Mouse (Mus musculus) embryonic stem cell, embryonic (primary cell): ENCODE data around the gene Kdm5c.

ENCODE experiments used
- CTCF ChIA-PET, 4 experiments: fragments of 300-600 bp in 2 of 4; fragments of 350-600 bp in 2 of 4; sonication (Branson Sonifier 250); formaldehyde crosslinking; loops; one replicate each; lab custom pipeline; 2022; ENCODE audit warnings: inconsistent platforms in 2 of 4; lab: Charles Lee
- POLR2A ChIA-PET, 4 experiments: fragments of 300-600 bp in 2 of 4; fragments of 350-600 bp in 2 of 4; sonication (Branson Sonifier 250); formaldehyde crosslinking; loops; one replicate each; lab custom pipeline; 2022; ENCODE audit warnings: antibody characterized with exemption in 4 of 4, inconsistent platforms in 1 of 4; lab: Charles Lee

The Kdm5c gene

DNA sequence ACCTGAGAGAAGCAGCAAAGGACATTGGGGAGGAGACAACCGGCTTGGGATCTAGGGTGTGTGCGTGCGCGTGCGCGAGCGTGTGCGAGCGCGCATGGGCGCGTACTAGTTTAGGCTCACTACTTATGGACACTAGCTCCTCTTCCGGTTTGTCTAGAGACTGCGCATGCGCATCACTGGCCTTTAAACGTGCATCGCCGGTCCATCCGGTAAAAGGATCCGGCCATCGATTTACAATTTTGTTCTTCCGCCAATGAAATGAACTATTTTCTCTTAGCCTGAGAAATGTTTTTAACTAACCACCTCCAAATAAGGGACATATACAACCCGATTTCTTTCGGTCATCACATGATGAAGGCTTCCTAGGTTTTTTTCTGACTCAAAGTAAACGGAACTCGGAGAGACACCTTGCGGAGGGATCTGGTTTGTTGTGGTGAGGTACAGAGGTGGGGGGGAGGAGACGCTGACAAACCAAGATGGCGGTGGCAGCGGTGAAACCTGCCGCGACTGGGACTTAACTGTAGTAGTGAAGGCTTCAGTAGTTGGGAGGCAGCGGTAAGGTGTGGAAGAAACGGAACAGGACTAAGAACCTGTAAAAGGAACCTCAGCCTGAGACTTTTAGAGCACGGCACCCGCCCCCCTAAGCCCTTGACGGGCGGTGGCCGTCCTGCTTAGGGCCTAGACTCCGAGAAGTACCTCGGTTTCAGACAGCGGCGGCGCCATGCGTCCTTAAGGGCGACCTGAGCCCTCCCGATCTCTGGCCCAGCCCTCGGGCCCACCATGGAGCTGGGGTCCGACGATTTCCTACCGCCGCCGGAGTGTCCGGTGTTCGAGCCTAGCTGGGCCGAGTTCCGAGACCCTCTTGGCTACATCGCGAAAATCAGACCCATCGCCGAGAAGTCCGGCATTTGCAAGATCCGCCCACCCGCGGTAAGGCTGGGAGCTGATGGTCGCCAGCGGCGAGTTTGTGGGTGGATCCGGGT, at the start of gene Kdm5c:
Kdm5c (plus strand) TSS at position 240 of the 983 bp plus-strand sequence.
- CTCF ChIA-PET = interaction anchor here in 1 of 4 experiments (0.7 to 1.6 kb wide), 3 partner anchors 8 to 1277 kb away, joined by 3 to 5 read pairs (median 3); no protein-coding TSS in a partner anchor

DNA sequence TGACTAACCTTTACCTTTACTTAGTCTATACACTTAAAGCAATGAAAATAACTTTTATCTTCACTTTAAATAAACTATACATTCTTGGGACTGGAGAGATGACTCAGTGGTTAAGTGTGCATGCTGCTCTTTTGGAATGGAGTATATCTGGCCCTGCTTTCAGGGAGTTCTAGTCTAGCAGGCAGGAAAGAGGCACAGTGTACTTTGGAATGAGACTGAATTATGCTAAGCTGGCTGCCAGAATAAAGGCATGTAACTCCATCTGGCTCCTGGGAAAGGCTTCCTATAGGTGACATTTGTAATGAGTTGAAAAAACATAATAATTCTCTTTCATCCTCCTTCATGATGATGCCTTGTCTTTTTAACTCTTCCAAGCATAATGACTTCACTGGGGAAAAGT, 45.7 kb upstream of the Kdm5c start:
- ChIA-PET CTCF (interaction anchor here in 1 of 4 experiments (0.7 kb wide), 1 partner anchor 167 kb away, joined by 3 read pairs; no protein-coding TSS in a partner anchor), POLR2A (no interaction called here)

More for the DNA sequence above, at the start of gene Kdm5c:
- POLR2A ChIA-PET = interaction anchor here in 3 of 4 experiments (0.6 to 2.5 kb wide), 46 partner anchors 8 to 1645 kb away, joined by 3 to 18 read pairs (median 4); partner anchors contain the start of genes Kantr (in 3 of the 3), Tspyl2 (in 3 of the 3), Gnl3l (in 2 of the 3) and Huwe1 (in 1 of the 3)

DNA sequence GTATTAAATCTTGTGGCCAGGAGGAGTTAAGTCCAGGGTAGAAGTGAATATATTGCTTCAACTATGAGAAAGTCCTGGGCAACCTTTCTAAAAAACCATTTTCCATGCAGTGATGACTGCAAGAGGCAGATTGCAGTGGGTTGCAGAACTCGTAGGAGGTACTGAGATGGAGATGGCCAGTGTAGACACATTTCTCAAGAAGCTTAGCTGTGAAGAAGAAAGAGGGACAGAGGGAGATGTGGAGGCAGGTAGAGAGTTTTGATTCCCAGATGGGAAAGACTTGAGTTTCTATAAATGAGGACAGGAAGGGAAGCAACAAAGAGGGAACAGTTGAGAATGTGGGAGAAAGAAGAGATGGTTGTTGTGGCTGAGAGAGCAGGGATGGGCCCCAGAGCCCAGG, 41.6 kb upstream of the Kdm5c start:
- POLR2A ChIA-PET = no interaction called here
- CTCF ChIA-PET = no interaction called here

DNA sequence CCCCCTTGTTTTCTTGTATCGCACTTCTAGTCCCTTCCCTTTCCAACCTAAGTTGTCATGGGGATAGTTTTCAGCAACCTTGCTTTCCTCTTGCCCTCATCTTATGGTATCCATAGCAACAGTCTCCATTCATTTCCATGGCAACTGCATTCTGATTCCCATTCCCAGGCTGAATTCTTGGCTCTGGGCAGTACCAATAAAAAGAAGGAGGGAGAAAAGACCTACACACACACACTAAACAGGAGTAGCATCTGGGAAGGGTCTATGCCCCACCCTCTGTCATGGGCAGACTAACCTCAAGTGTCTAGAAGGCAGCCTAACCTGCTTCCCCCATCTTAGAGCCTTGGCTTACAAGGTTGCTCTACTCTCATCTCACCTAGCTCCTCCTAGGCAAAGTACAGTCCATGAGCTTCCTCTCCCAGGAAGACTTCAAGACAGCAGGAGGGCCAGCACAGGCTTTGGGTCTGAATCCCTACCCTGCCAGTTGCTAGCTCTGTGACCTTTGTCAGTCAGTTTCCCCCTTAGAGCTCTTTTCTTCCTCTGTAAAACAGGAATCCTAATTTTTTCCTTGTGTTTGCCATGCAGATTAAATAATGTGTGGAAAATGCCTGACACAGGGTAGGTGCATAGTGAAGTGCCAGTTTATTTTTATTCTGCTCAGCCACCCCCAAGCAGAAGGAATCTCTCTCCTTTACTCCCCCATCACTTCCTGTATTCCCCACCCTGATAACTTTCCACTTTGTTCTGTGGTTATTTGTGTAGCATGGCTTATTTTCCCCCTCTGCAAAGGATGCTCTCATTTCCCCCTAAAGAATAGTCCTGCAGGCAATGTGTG, 34.8 kb upstream of the Kdm5c start:
- CTCF ChIA-PET = no interaction called here
- POLR2A ChIA-PET = no interaction called here

DNA sequence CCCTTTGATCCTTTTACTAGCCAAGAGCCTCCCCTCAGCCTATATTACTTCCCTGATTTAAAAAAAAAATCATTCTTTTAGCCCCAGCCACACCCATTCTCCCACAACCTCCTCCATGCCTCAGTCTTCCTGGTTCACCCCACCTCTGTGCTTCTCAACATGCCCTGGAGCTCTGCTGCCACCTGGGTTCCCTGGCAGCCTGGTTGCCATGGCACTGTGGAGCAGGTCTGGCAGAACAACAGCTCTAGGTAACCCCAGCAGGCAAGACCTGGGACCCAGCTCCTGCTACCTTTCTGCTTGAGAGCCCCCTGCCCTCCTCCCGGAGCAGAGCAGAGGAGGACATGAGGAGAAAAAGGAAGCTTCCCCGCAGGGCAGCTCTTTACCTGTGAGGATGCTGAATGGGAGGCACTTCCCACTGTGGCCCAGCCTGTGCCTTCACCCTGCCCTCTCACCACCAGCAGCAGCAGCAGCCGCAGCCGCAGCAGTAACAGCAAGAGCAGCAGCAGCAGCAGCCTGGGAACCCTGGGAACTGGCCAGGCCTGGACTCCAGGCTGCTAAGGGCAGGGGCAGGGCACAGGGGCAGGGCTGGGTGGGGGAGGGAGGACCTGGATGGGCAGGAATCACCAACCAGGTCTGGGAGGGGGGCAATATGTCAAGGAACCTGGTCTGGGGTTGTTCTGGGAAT, 30.9 kb upstream of the Kdm5c start:
- ChIA-PET POLR2A (interaction anchor here in 3 of 4 experiments (0.7 to 1.7 kb wide), 6 partner anchors 31 to 399 kb away, joined by 3 to 5 read pairs (median 3); partner anchors contain the start of genes Kdm5c (in 2 of the 3) and Tspyl2 (in 1 of the 3)), CTCF (no interaction called here)

DNA sequence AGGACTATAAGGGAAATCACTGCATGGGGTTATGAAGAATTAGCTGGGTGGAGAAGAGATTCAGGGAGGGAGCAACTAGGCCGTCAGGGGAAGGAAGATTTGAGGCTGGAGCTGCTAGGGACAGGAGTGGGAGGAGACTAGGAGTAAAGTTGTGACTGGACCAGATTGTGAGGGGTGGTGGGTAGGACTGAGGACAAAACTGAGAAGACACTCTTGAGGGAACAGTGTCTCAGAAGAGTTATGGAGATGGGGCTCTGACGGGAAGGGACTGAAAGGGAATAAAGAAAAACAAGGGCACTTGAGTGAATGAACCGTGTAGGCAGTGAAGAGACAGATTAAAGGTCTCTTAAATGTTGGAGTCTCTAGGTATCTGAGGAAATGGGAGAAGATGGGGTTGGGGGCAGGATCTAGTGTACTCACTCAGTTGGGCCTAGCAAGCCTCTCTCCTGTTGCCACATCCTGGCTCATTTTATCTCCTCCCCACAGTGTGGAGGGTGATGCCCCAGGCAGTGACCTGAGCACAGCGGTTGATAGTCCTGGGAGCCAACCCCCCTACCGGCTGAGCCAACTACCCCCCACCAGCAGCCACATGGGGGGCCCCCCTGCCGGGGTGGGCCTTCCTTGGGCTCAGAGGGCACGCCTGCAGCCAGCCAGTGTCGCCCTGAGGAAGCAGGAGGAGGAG, 30.3 kb upstream of the Kdm5c start:
- CTCF ChIA-PET = no interaction called here
- POLR2A ChIA-PET = interaction anchor here in 3 of 4 experiments (0.6 to 1.7 kb wide), 5 partner anchors 30 to 134 kb away, joined by 3 to 5 read pairs (median 4); partner anchors contain the start of gene Kdm5c (in 3 of the 3)

DNA sequence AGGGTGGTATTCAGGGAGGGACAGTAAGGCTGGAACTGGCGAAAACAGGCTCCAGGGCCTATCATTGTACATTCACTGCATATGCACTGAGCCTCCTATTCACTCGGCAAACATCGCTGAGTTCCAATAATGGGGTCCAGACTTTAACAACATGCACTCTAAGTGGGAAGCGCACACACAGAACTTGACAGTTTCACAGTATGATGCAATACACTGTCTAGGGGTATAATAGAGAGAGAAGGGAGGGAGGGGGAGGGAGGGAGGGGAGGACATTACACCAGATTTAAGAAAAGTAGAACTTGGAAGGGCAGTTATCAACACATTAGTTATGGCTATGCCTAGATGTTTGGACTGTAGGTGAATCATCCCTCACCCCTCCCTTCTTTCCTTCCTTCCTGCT, 29.6 kb upstream of the Kdm5c start:
- CTCF ChIA-PET = no interaction called here
- POLR2A ChIA-PET = interaction anchor here in 2 of 4 experiments (0.5 to 1.3 kb wide), 4 partner anchors 29 to 568 kb away, joined by 3 to 6 read pairs (median 4); partner anchors contain the start of genes Kantr (in 1 of the 2) and Kdm5c (in 1 of the 2)

DNA sequence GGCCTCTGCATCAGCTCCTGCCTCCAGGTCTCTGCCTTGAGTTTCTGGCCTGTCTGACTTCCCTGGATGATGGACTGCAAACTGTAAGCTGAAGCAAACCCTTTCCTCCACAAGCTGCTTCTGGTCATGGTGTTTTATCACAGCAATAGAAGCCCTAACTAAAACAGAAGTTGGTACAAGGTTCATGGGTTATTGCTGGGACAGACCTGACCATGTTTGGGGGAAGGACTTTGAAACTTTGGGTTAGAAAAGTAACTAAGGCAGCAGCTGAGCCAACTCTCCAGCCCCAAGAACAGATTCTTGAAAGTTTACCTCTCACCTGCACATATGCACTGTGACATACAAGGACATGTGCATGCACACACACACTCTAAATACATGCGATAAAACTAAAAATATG, 27.3 kb upstream of the Kdm5c start:
- POLR2A ChIA-PET = interaction anchor here in 1 of 4 experiments (0.6 kb wide), 1 partner anchor 36 kb away, joined by 3 read pairs; no protein-coding TSS in a partner anchor

DNA sequence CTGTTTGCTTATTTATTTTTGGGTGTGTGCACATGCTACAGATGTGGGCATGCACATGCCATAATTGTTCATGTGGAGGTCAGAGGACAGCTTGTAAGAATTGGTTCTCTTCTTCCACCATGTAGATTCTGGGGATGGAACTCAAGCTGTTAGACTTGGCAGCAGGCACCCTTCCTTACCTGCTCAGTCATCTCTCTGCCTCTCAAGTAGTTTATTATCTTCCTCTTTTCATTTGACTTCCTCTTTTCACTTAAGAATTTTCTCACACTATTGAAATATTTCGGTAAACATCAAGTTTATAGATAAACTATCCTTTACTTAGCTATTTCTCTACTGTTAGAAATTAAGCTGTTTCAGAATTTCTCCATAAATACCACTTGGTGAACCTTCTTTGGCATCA, 18.1 kb upstream of the Kdm5c start:
- ChIA-PET CTCF (no interaction called here), POLR2A (interaction anchor here in 1 of 4 experiments (1.6 kb wide), 1 partner anchor 18 kb away, joined by 5 read pairs; the partner anchor contains the start of gene Kdm5c)

More for the DNA sequence above, 27.3 kb upstream of the Kdm5c start:
- CTCF ChIA-PET = no interaction called here

DNA sequence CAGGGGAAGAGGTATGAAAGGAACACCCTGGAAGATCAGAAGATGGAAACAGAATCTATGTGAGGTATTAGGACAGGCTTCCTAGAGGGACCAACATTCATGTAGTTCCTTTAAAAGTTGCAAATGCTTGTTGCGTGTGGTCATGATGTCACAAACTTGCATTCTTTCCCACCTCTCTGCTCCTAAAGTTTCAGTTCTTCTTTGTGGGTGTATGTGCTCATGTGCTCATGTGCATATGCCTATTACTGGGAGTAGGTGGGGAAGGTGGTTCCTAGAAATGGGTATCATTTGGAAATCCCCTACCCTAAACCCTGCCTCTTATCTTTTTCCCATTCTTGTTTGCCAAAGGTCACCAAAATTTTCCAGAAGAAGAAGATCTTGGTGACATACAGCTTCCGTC, 14.3 kb upstream of the Kdm5c start:
- POLR2A ChIA-PET = interaction anchor here in 1 of 4 experiments (0.5 kb wide), 1 partner anchor 12 kb away, joined by 4 read pairs; no protein-coding TSS in a partner anchor
- CTCF ChIA-PET = no interaction called here

DNA sequence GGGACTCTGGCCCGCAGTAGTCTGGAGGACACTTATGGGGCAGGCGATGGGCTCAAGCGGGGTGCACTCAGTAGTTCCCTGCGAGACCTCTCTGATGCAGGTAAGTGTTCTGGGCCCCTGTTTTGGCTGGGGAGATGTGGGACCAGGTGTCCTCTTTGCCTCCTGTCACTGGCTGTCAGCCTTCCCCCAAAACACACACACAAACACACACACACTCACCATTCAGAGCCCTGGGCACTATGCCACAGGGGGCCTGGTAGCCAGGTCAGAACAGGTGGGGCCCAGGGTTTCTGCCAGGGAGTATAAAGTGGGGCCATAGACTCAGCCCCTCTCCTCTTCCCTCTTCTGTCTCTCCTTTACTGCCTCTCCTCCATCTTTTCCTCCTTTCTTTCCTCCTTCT, 11.1 kb upstream of the Kdm5c start:
- CTCF ChIA-PET = interaction anchor here in 1 of 4 experiments (0.5 kb wide), 1 partner anchor 41 kb away, joined by 9 read pairs; no protein-coding TSS in a partner anchor
- POLR2A ChIA-PET = interaction anchor here in 2 of 4 experiments (1.4 to 1.8 kb wide), 2 partner anchors 11 kb away, joined by 3 to 5 read pairs; partner anchors contain the start of gene Kdm5c (in 2 of the 2)

DNA sequence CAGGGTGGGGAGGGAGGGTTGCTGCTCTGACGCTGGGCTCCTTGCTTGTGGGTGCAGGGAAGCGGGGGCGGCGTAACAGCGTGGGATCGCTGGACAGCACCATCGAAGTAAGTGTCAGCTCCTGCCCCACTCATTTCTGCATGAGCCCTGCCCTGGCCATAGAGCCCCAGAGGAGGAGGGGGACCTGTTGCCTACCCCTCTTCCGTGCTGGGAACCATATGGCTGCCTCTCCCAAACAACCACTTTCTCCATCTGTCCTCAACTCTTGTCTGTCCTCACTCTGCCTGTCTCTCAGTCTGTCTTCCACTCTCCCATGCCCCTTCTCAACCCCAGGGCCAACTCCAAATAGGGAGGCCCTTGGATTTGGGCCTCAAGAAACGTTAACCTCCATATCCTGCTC, 10.6 kb upstream of the Kdm5c start:
- ChIA-PET POLR2A (interaction anchor here in 2 of 4 experiments (1.4 to 1.8 kb wide), 2 partner anchors 10 kb away, joined by 3 to 5 read pairs; partner anchors contain the start of gene Kdm5c (in 2 of the 2)), CTCF (interaction anchor here in 1 of 4 experiments (0.5 kb wide), 1 partner anchor 41 kb away, joined by 9 read pairs; no protein-coding TSS in a partner anchor)

DNA sequence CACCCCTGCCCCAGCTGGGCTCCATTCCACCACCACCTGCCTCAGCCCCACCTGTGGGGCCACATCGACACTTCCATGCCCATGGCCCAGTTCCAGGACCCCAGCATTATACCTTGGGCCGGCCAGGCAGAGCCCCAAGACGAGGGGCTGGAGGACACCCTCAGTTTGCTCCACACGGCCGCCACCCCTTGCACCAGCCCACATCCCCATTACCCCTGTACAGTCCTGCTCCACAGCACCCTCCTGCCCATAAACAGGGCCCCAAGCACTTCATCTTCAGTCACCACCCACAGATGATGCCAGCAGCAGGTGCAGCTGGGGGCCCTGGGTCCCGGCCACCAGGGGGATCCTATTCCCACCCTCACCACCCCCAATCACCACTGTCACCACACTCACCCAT, 9.5 kb upstream of the Kdm5c start:
- ChIA-PET CTCF (interaction anchor here in 1 of 4 experiments (0.7 kb wide), 1 partner anchor 152 kb away, joined by 3 read pairs; no protein-coding TSS in a partner anchor), POLR2A (interaction anchor here in 1 of 4 experiments (1.8 kb wide), 1 partner anchor 9 kb away, joined by 5 read pairs; the partner anchor contains the start of gene Kdm5c)

DNA sequence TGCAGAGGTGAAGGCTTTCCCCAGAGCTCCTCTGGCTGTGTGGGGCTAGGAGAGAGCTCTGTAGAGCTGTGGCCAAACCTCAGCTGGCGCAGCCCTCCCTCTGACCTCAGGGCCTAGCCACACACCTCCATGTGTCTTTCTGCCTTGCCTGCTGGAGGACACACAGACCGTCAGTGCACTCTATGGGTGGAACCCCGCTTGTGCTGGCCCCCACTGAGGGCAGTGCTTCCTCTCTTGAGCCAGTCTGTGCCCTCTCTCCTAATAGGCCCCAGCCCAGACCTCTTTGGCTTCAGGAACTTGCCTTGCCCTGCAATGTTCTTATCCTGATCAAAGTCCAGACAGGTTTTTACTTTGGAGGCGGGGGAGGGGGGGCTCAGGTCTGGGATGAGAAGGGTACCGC, 8.5 kb upstream of the Kdm5c start:
- POLR2A ChIA-PET = interaction anchor here in 1 of 4 experiments (1.2 kb wide), 1 partner anchor 8 kb away, joined by 4 read pairs; the partner anchor contains the start of gene Kdm5c
- CTCF ChIA-PET = no interaction called here

DNA sequence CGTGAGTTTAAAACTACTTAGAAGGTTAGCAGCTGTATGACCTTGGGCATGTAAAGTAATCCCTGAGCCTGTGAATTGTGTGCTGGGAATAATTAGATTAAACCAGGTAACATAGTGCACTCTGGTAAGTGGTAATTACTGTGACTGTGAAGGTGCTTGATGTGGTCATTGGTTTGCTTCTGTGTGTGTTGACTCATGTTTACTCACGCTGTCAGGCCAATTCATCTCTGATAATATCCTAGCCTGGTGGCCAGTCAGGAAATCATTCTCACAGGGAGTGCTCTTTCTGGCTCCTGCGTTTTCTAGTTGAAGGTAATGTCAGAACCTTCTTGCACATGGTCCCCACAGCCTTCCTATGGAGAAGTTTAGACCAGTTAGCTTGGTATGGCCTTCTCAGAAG, 1.3 kb downstream of the Kdm5c start:
- ChIA-PET POLR2A (interaction anchor here in 2 of 4 experiments (0.9 to 2.5 kb wide), 5 partner anchors 13 to 430 kb away, joined by 3 to 10 read pairs (median 6); no protein-coding TSS in a partner anchor), CTCF (interaction anchor here in 1 of 4 experiments (1.0 kb wide), 1 partner anchor 14 kb away, joined by 3 read pairs; no protein-coding TSS in a partner anchor)

DNA sequence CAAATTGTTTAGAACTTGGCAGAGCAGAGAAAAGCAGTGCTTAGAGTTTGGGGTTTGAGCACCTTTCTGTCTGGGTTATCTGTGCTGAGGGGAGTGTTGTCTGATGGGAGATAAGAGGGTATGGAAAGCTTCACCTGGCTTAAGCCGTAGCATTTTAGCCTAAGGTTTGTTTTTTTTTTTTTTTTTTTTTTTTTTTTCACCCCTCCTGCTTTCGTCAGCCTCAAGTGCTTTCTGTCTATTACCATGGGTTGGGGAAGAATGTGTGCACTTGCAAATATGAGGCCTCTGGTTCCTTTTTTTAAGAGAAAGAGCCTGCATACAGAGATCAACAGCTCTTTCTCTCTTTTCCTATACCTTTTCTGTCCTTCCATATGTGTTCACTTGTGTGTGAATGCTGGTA, 2.9 kb downstream of the Kdm5c start:
- POLR2A ChIA-PET = interaction anchor here in 2 of 4 experiments (0.6 to 1.6 kb wide), 7 partner anchors 12 to 156 kb away, joined by 3 to 5 read pairs (median 3); partner anchors contain the start of gene Kantr (in 1 of the 2)
- CTCF ChIA-PET = interaction anchor here in 2 of 4 experiments (0.7 to 0.9 kb wide), 4 partner anchors 8 to 880 kb away, joined by 3 to 5 read pairs (median 4); no protein-coding TSS in a partner anchor
